Mouse (Mus musculus): Measurements from ENCODE around the gene Nek5. TPM values are rescaled to one million over a fixed set of nuclear protein-coding genes. Genes with fewer than 3 reads are reported as not detected.

Nek5 gene
- polyA plus RNA-seq, 2 experiments = 0.07 TPM; not detected in 1

DNA sequence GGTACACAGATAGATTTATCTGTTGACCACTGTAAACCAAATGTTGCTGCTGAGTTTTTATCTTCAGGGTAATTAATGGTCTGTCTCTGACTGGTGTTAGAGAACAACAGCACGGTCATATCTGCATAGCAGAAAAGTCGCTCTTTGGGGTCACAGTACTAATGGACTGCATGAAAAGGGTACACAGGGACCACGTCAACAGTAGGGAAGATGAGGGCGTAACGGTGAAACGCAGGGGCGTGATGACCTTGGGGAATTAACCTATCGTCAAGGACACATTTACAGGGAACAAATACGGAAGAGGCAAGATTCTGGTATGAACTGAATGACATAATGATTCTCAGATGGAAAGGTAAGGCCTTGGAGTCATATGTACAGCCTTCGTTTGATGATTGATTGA lies 39.6 kb upstream of the Nek5 start:
- no peak overlapping the region for H3K4me2 ChIP-seq (ENCODE audit: low read depth)
- no peak overlapping the region for H3K4me3 ChIP-seq (ENCODE audit: insufficient read depth in 1 of 2, low read depth in 2 of 2, low read length in 2 of 2)
- peaks cover 10% of the 10 kb centered on the region for H3K36me3 ChIP-seq (replicated peaks; ENCODE audit: control insufficient read depth, insufficient read depth, low read depth)
- no peak for TF ChIP-seq EP300 (IDR thresholded peaks at IDR 0.05; ENCODE audit: low read depth)
- TF ChIP-seq CTCF (IDR thresholded peaks at IDR 0.05; ENCODE audit: low read depth) = no peak
- no peak overlapping the region for H3K9ac ChIP-seq (replicated peaks)
- H3K27ac ChIP-seq = no peak overlapping the region
- WGBS (ENCODE audit: insufficient replicate concordance) = 78% methylated on average over 10 of the region's 10 CpGs
- ATAC-seq (ENCODE audit: insufficient read depth) = no peak
- H3K4me1 ChIP-seq (replicated peaks; ENCODE audit: control insufficient read depth in 2 of 2, insufficient read depth in 2 of 2, low read length in 1 of 2) = peaks cover 5 to 6% of the 10 kb centered on the region in 2 experiments
- no peak for DNase-seq (ENCODE audit: low read depth in 3 of 3, low spot score in 3 of 3)
- no peaks in the 10 kb centered on the region for H3K27me3 ChIP-seq (ENCODE audit: control insufficient read depth, insufficient read depth, low read length)
- no peaks in the 10 kb centered on the region for H3K9me3 ChIP-seq (ENCODE audit: control insufficient read depth, low read length)

- WGBS (ENCODE audit: insufficient replicate concordance) = 77% methylated on average over 8 of the region's 8 CpGs
- H3K27ac ChIP-seq = no peak overlapping the region
- H3K36me3 ChIP-seq (replicated peaks; ENCODE audit: control insufficient read depth, insufficient read depth, low read depth) = no peaks in the 10 kb centered on the region
- DNase-seq (ENCODE audit: low read depth in 3 of 3, low spot score in 3 of 3) = no peak
- H3K9ac ChIP-seq (replicated peaks) = no peak overlapping the region
- H3K27me3 ChIP-seq (ENCODE audit: control insufficient read depth, insufficient read depth, low read length) = no peaks in the 10 kb centered on the region
- H3K9me3 ChIP-seq (ENCODE audit: control insufficient read depth, low read length) = no peaks in the 10 kb centered on the region
- no peak overlapping the region for H3K4me3 ChIP-seq (ENCODE audit: insufficient read depth in 1 of 2, low read depth in 2 of 2, low read length in 2 of 2)
- no peak overlapping the region for H3K4me2 ChIP-seq (ENCODE audit: low read depth)
- TF ChIP-seq EP300 (IDR thresholded peaks at IDR 0.05; ENCODE audit: low read depth) = no peak
- no peak for TF ChIP-seq CTCF (IDR thresholded peaks at IDR 0.05; ENCODE audit: low read depth)
- H3K4me1 ChIP-seq (replicated peaks; ENCODE audit: control insufficient read depth in 2 of 2, insufficient read depth in 2 of 2, low read length in 1 of 2) = peaks cover 5 to 6% of the 10 kb centered on the region in 2 experiments
- ATAC-seq (ENCODE audit: insufficient read depth) = no peak
Observed at GRCm38 (mm10) chr8:22162206-22162605, 37.4 kb upstream of the Nek5 start.

- Histone ChIP-seq H3K27ac (no peak overlapping the region), H3K9me3 (ENCODE audit: control insufficient read depth, low read length) (no peaks in the 10 kb centered on the region), H3K4me2 (ENCODE audit: low read depth) (no peak overlapping the region), H3K4me1 (replicated peaks; ENCODE audit: control insufficient read depth in 2 of 2, insufficient read depth in 2 of 2, low read length in 1 of 2) (no peaks in the 10 kb centered on the region), H3K27me3 (ENCODE audit: control insufficient read depth, insufficient read depth, low read length) (no peaks in the 10 kb centered on the region), H3K4me3 (ENCODE audit: insufficient read depth in 1 of 2, low read depth in 2 of 2, low read length in 2 of 2) (no peak overlapping the region), H3K36me3 (replicated peaks; ENCODE audit: control insufficient read depth, insufficient read depth, low read depth) (no peaks in the 10 kb centered on the region), H3K9ac (replicated peaks) (no peak overlapping the region)
- TF ChIP-seq CTCF (IDR thresholded peaks at IDR 0.05; ENCODE audit: low read depth) (no peak), EP300 (IDR thresholded peaks at IDR 0.05; ENCODE audit: low read depth) (no peak)
- DNase-seq (ENCODE audit: low read depth in 3 of 3, low spot score in 3 of 3) = no peak
- 60% methylated on average over 3 of the region's 3 CpGs for WGBS (ENCODE audit: insufficient replicate concordance)
- ATAC-seq (ENCODE audit: insufficient read depth) = no peak
Observed at GRCm38 (mm10) chr8:22150345-22150663, 25.5 kb upstream of the Nek5 start.

- Histone ChIP-seq H3K4me3 (ENCODE audit: insufficient read depth in 1 of 2, low read depth in 2 of 2, low read length in 2 of 2) (no peak overlapping the region), H3K27ac (no peak overlapping the region), H3K9ac (replicated peaks) (no peak overlapping the region), H3K36me3 (replicated peaks; ENCODE audit: control insufficient read depth, insufficient read depth, low read depth) (no peaks in the 10 kb centered on the region), H3K9me3 (ENCODE audit: control insufficient read depth, low read length) (no peaks in the 10 kb centered on the region), H3K27me3 (ENCODE audit: control insufficient read depth, insufficient read depth, low read length) (no peaks in the 10 kb centered on the region), H3K4me2 (ENCODE audit: low read depth) (no peak overlapping the region), H3K4me1 (replicated peaks; ENCODE audit: control insufficient read depth in 2 of 2, insufficient read depth in 2 of 2, low read length in 1 of 2) (no peaks in the 10 kb centered on the region)
- TF ChIP-seq EP300 (IDR thresholded peaks at IDR 0.05; ENCODE audit: low read depth) (no peak), CTCF (IDR thresholded peaks at IDR 0.05; ENCODE audit: low read depth) (no peak)
- DNase-seq (ENCODE audit: low read depth in 3 of 3, low spot score in 3 of 3) (no peak), ATAC-seq (ENCODE audit: insufficient read depth) (no peak)
- WGBS (ENCODE audit: insufficient replicate concordance) = 79% methylated on average over 11 of the region's 11 CpGs
Observed at GRCm38 (mm10) chr8:22149643-22150344, 24.9 kb upstream of the Nek5 start.

DNA sequence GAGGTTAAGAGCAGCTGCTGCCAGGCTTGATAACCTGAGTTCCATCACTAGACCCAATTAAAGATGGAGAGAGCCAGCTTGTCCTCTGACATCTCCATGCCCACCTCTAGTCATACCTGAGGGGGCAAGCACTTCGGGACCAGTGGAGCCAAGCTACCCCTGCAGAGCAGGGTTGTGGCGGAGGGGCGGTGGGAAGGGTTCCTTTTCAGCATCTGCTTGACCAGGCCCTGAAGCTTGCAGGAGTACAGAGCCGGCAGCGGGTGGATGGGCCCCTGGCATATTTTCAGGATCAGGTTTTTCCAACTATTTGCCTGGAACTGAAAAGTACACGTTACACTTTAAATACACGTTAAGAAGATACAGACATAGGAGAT lies 23.5 kb upstream of the Nek5 start:
- no peak for TF ChIP-seq EP300 (IDR thresholded peaks at IDR 0.05; ENCODE audit: low read depth)
- no peak for TF ChIP-seq CTCF (IDR thresholded peaks at IDR 0.05; ENCODE audit: low read depth)
- no peak overlapping the region for H3K27ac ChIP-seq
- H3K9ac ChIP-seq (replicated peaks) = no peak overlapping the region
- peaks cover 0 to 10% of the 10 kb centered on the region in 2 experiments for H3K4me1 ChIP-seq (replicated peaks; ENCODE audit: control insufficient read depth in 2 of 2, insufficient read depth in 2 of 2, low read length in 1 of 2)
- no peak overlapping the region for H3K4me2 ChIP-seq (ENCODE audit: low read depth)
- no peaks in the 10 kb centered on the region for H3K36me3 ChIP-seq (replicated peaks; ENCODE audit: control insufficient read depth, insufficient read depth, low read depth)
- no peak overlapping the region for H3K4me3 ChIP-seq (ENCODE audit: insufficient read depth in 1 of 2, low read depth in 2 of 2, low read length in 2 of 2)
- no peaks in the 10 kb centered on the region for H3K9me3 ChIP-seq (ENCODE audit: control insufficient read depth, low read length)
- WGBS (ENCODE audit: insufficient replicate concordance) = 82% methylated on average over 7 of the region's 7 CpGs
- DNase-seq (ENCODE audit: low read depth in 3 of 3, low spot score in 3 of 3) = no peak
- H3K27me3 ChIP-seq (ENCODE audit: control insufficient read depth, insufficient read depth, low read length) = no peaks in the 10 kb centered on the region
- no peak for ATAC-seq (ENCODE audit: insufficient read depth)
